Comparison of ENCODE assay signal across 15 mouse cellular contexts in the genomic region with DNA sequence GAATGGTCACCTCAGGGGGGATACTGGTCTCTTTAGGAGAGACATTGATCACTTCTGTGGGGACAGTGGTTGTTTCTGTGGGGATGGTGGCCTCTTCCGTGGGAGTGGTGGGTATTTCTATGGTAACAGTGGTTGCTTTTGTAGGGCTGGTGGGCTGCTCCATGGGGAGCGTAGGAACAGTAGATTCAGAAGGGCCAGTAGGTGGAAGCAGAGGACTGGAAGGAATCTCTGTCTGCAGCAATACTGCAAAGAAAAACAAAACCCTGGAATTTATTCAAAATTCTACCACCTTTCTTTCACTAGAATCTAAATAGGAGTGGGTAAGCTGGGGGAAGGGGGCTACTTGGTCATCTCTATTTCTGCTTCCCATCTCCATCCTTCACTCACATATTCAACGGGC. TPM values are rescaled to one million over a fixed set of nuclear protein-coding genes. Genes with fewer than 3 reads are reported as not detected.
DNase-seq lines count a peak whose midpoint lies in the region; ATAC-seq and TF ChIP-seq lines count a peak whose summit lies in the region.
"Had no signal": no experiment of that assay in that cellular context is flagged by ENCODE, and none has a peak within 500 bp of the region (broad histone marks: within the 10 kb centered on the region; RNA-seq: fewer than 3 reads in every experiment).

No protein-coding gene starts in this region.

- no peak overlapping the region for H3K9ac ChIP-seq in intestine, postnatal 0 days (ENCODE audit: low read depth, low read length)
- H3K9ac ChIP-seq in intestine, embryonic 15.5 days = no peak overlapping the region
- no peak overlapping the region for H3K9ac ChIP-seq in liver, embryonic 14.5 days (replicated peaks)
- no peak overlapping the region for H3K9ac ChIP-seq in liver, embryonic 12.5 days
- H3K9ac ChIP-seq in CH12.LX (ENCODE audit: insufficient read depth, low read depth) = no peak overlapping the region
- H3K9ac ChIP-seq: embryonic facial prominence, embryonic 15.5 days; heart, embryonic 15.5 days; hindbrain, embryonic 15.5 days had no signal

- no peak overlapping the region for H3K4me2 ChIP-seq in intestine, postnatal 0 days (replicated peaks; ENCODE audit: low read depth)
- H3K4me2 ChIP-seq in intestine, embryonic 15.5 days (replicated peaks) = no peak overlapping the region
- no peak overlapping the region for H3K4me2 ChIP-seq in liver, embryonic 14.5 days (ENCODE audit: low read depth)
- H3K4me2 ChIP-seq in liver, embryonic 12.5 days = no peak overlapping the region
- no peak overlapping the region for H3K4me2 ChIP-seq in CH12.LX (ENCODE audit: insufficient read depth, low read depth, poor library complexity, severe bottlenecking)
- H3K4me2 ChIP-seq: embryonic facial prominence, embryonic 15.5 days; heart, embryonic 15.5 days; hindbrain, embryonic 15.5 days had no signal

- H3K27me3 ChIP-seq in intestine, postnatal 0 days (replicated peaks; ENCODE audit: control insufficient read depth, insufficient read depth, low read length) = no peaks in the 10 kb centered on the region
- peaks cover 3% of the 10 kb centered on the region; the same call in 1 of the 2 replicates for H3K27me3 ChIP-seq in intestine, embryonic 15.5 days (replicated peaks)
- H3K27me3 ChIP-seq in liver, embryonic 14.5 days (ENCODE audit: control insufficient read depth, insufficient read depth, low read length) = no peaks in the 10 kb centered on the region
- H3K27me3 ChIP-seq in liver, embryonic 12.5 days (replicated peaks) = peaks cover 5% of the 10 kb centered on the region
- peaks cover 65% of the 10 kb centered on the region for H3K27me3 ChIP-seq in CH12.LX (replicated peaks)
- H3K27me3 ChIP-seq: embryonic facial prominence, embryonic 15.5 days; hindbrain, embryonic 15.5 days had no signal

- TF ChIP-seq RAD21 in CH12.LX (IDR thresholded peaks at IDR 0.05; ENCODE audit: low read depth, low read length) = peak; percentile 27

- no peaks in the 10 kb centered on the region for H3K36me3 ChIP-seq in intestine, postnatal 0 days (ENCODE audit: control insufficient read depth, insufficient read depth)
- H3K36me3 ChIP-seq in intestine, embryonic 15.5 days = no peaks in the 10 kb centered on the region
- H3K36me3 ChIP-seq in liver, embryonic 14.5 days (replicated peaks; ENCODE audit: control insufficient read depth, insufficient read depth, low read depth) = no peaks in the 10 kb centered on the region
- no peaks in the 10 kb centered on the region for H3K36me3 ChIP-seq in liver, embryonic 12.5 days
- no peaks in the 10 kb centered on the region for H3K36me3 ChIP-seq in CH12.LX (replicated peaks in 1 of 2; ENCODE audit: control insufficient read depth in 1 of 2, insufficient read depth in 1 of 2, low read length in 1 of 2)
- H3K36me3 ChIP-seq: embryonic facial prominence, embryonic 15.5 days; heart, embryonic 15.5 days; hindbrain, embryonic 15.5 days had no signal

- no peaks in the 10 kb centered on the region for H3K9me3 ChIP-seq in intestine, postnatal 0 days (ENCODE audit: control insufficient read depth)
- no peaks in the 10 kb centered on the region for H3K9me3 ChIP-seq in intestine, embryonic 15.5 days
- no peaks in the 10 kb centered on the region for H3K9me3 ChIP-seq in liver, embryonic 14.5 days (ENCODE audit: control insufficient read depth, low read length)
- no peaks in the 10 kb centered on the region for H3K9me3 ChIP-seq in liver, embryonic 12.5 days (replicated peaks)
- peaks cover 8% of the 10 kb centered on the region for H3K9me3 ChIP-seq in CH12.LX (replicated peaks; ENCODE audit: low read length)
- H3K9me3 ChIP-seq: embryonic facial prominence, embryonic 15.5 days; heart, embryonic 15.5 days; hindbrain, embryonic 15.5 days had no signal

- no peak for TF ChIP-seq EP300 in liver, embryonic 14.5 days (IDR thresholded peaks at IDR 0.05; ENCODE audit: low read depth)
- no peak for TF ChIP-seq EP300 in CH12.LX (IDR thresholded peaks at IDR 0.05; ENCODE audit: low read length)

- no peaks in the 10 kb centered on the region for H3K79me2 ChIP-seq in CH12.LX (replicated peaks; ENCODE audit: control insufficient read depth, extremely low read depth, insufficient read depth, poor library complexity, severe bottlenecking)

- no peak overlapping the region for H3K4me3 ChIP-seq in intestine, postnatal 0 days (ENCODE audit: low read depth, low read length)
- H3K4me3 ChIP-seq in intestine, embryonic 15.5 days (replicated peaks) = no peak overlapping the region
- H3K4me3 ChIP-seq in liver, embryonic 14.5 days (ENCODE audit: insufficient read depth in 1 of 2, low read depth in 2 of 2, low read length in 2 of 2) = no peak overlapping the region
- no peak overlapping the region for H3K4me3 ChIP-seq in liver, embryonic 12.5 days
- H3K4me3 ChIP-seq in CH12.LX (replicated peaks in 1 of 3; ENCODE audit: low read depth in 2 of 3, low read length in 2 of 3, poor library complexity in 1 of 3) = no peak overlapping the region
- H3K4me3 ChIP-seq: embryonic facial prominence, embryonic 15.5 days; heart, embryonic 15.5 days; hindbrain, embryonic 15.5 days had no signal

- H3K4me1 ChIP-seq in intestine, postnatal 0 days (replicated peaks; ENCODE audit: control insufficient read depth, insufficient read depth, low read length) = no peaks in the 10 kb centered on the region
- no peaks in the 10 kb centered on the region for H3K4me1 ChIP-seq in intestine, embryonic 15.5 days (replicated peaks)
- no peaks in the 10 kb centered on the region for H3K4me1 ChIP-seq in liver, embryonic 14.5 days (replicated peaks; ENCODE audit: control insufficient read depth in 2 of 2, insufficient read depth in 2 of 2, low read length in 1 of 2)
- H3K4me1 ChIP-seq in liver, embryonic 12.5 days = no peaks in the 10 kb centered on the region
- H3K4me1 ChIP-seq in CH12.LX (ENCODE audit: control insufficient read depth in 1 of 2, insufficient read depth in 2 of 2) = peaks cover 0 to 4% of the 10 kb centered on the region in 2 experiments; a peak in 1 of 4 replicates
- H3K4me1 ChIP-seq: embryonic facial prominence, embryonic 15.5 days; heart, embryonic 15.5 days; hindbrain, embryonic 15.5 days had no signal

- TF ChIP-seq CTCF in intestine, postnatal 0 days (IDR thresholded peaks at IDR 0.05; ENCODE audit: low read depth) = peak; percentile 66
- TF ChIP-seq CTCF in liver, embryonic 14.5 days (IDR thresholded peaks at IDR 0.05; ENCODE audit: low read depth) = 0 out of 2 replicates have a peak, but pooled peaks have one; percentile 8
- peak in 1 of 2 experiments; percentile 43; a peak in 2 of 4 replicates for TF ChIP-seq CTCF in CH12.LX (conservative IDR thresholded peaks at IDR 0.05 in 1 of 2, IDR thresholded peaks at IDR 0.05 in 1 of 2; ENCODE audit: low read depth in 2 of 2, low read length in 2 of 2)

- in situ Hi-C loops in CH12.LX (cut with MboI; ENCODE audit: low pct_ligation_motif_present, low pct_unique_long_range_greater_than_20kb, low sequenced_read_pairs) = no loop called here

- 59% methylated on average over 3 of the region's 3 CpGs for WGBS in intestine, postnatal 0 days
- 45% methylated on average over 3 of the region's 3 CpGs for WGBS in intestine, embryonic 15.5 days
- 39% methylated on average over 3 of the region's 3 CpGs for WGBS in liver, embryonic 14.5 days (ENCODE audit: insufficient replicate concordance)
- WGBS in liver, embryonic 12.5 days (ENCODE audit: insufficient replicate concordance) = 41% methylated on average over 3 of the region's 3 CpGs

- DNase-seq in cerebellum, postnatal 10 days = peak; percentile 26 to 38
- DNase-seq in cerebellum, postnatal 25 days = no peak
- no peak for DNase-seq in liver, embryonic 14.5 days (ENCODE audit: low read depth in 3 of 3, low spot score in 3 of 3)
- DNase-seq in CH12.LX (ENCODE audit: extremely low read depth) = no peak
- DNase-seq in B cell, adult 2 months = no peak
- DNase-seq: cerebellum, adult 9-10 months; gastrocnemius, postnatal 36 days had no signal

- ATAC-seq in intestine, postnatal 0 days = no peak
- ATAC-seq in intestine, embryonic 15.5 days = no peak
- no peak for ATAC-seq in liver, embryonic 14.5 days (ENCODE audit: insufficient read depth)
- ATAC-seq in liver, embryonic 12.5 days = no peak
- ATAC-seq: midbrain, embryonic 16.5 days had no signal

- dilution Hi-C loops in CH12.LX (cut with MboI; ENCODE audit: extremely low pct_ligation_motif_present, extremely low pct_unique_long_range_greater_than_20kb, low sequenced_read_pairs) = no loop called here

- H3K27ac ChIP-seq in intestine, postnatal 0 days (ENCODE audit: low read depth, low read length) = no peak overlapping the region
- no peak overlapping the region for H3K27ac ChIP-seq in intestine, embryonic 15.5 days
- no peak overlapping the region for H3K27ac ChIP-seq in liver, embryonic 14.5 days
- H3K27ac ChIP-seq in liver, embryonic 12.5 days = no peak overlapping the region
- no peak overlapping the region for H3K27ac ChIP-seq in CH12.LX (ENCODE audit: insufficient read depth, low read depth)
- H3K27ac ChIP-seq: embryonic facial prominence, embryonic 15.5 days; heart, embryonic 15.5 days; hindbrain, embryonic 15.5 days had no signal

- TF ChIP-seq POLR2A in CH12.LX (IDR thresholded peaks at IDR 0.05; ENCODE audit: low read depth, low read length) = no peak

RNA-seq across cellular contexts. Expression of gene Zan, which starts 11.8 kb away (rescaled TPM):
- 0.35 and 0.42 TPM in 2 replicates for polyA plus RNA-seq in intestine, postnatal 0 days (2015; fragmentation: Nextera tagmentation; extraction: Ambion mirVana)
- polyA plus RNA-seq in intestine, embryonic 15.5 days (2015; fragmentation: Nextera tagmentation; extraction: Ambion mirVana) = 0.52 and 0.93 TPM in 2 replicates
- 0.19 and 0.22 TPM in 2 replicates for polyA plus RNA-seq in liver, embryonic 14.5 days (2012; rRNA removed)
- 0.06 and 0.13 TPM in 2 replicates for polyA plus RNA-seq in liver, embryonic 14.5 days (2014; fragmentation: Nextera tagmentation; extraction: Ambion mirVana)
- polyA plus RNA-seq in liver, embryonic 12.5 days (2016; fragmentation: Nextera tagmentation; extraction: Ambion mirVana) = 0.29 and 0.31 TPM in 2 replicates
- total RNA-seq in CH12.LX (2012; rRNA removed) (0.04 TPM in 1 of 2 replicates, not detected in the other), CH12.LX (2014; rRNA removed) (not detected in 2 replicates)
- 0.10 and 0.78 TPM in 2 replicates for polyA plus RNA-seq in CH12.LX (2012; ENCODE audit: insufficient read length, low read depth)
- polyA plus RNA-seq: limb, embryonic 11.5 days had no signal

RNA-seq across cellular contexts. Expression of gene Pop7, which starts 37.3 kb away (rescaled TPM):
- polyA plus RNA-seq in intestine, postnatal 0 days (2015; fragmentation: Nextera tagmentation; extraction: Ambion mirVana) = 47.9 and 50.4 TPM in 2 replicates
- 60.4 and 64.2 TPM in 2 replicates for polyA plus RNA-seq in intestine, embryonic 15.5 days (2015; fragmentation: Nextera tagmentation; extraction: Ambion mirVana)
- 25.3 and 29.2 TPM in 2 replicates for polyA plus RNA-seq in liver, embryonic 14.5 days (2012; rRNA removed)
- 34.6 and 36.5 TPM in 2 replicates for polyA plus RNA-seq in liver, embryonic 14.5 days (2014; fragmentation: Nextera tagmentation; extraction: Ambion mirVana)
- polyA plus RNA-seq in liver, embryonic 12.5 days (2016; fragmentation: Nextera tagmentation; extraction: Ambion mirVana) = 48.4 and 55.3 TPM in 2 replicates
- total RNA-seq in CH12.LX (2012; rRNA removed) (38.5 and 44.9 TPM in 2 replicates), CH12.LX (2014; rRNA removed) (44.2 and 44.9 TPM in 2 replicates)
- polyA plus RNA-seq in CH12.LX (2012; ENCODE audit: insufficient read length, low read depth) = 34.6 and 35.0 TPM in 2 replicates

RNA-seq across cellular contexts. Expression of gene Gigyf1, which starts 53.3 kb away (rescaled TPM):
- polyA plus RNA-seq in intestine, postnatal 0 days (2015; fragmentation: Nextera tagmentation; extraction: Ambion mirVana) = 4.7 and 6.4 TPM in 2 replicates
- polyA plus RNA-seq in intestine, embryonic 15.5 days (2015; fragmentation: Nextera tagmentation; extraction: Ambion mirVana) = 8.4 and 10.4 TPM in 2 replicates
- polyA plus RNA-seq in liver, embryonic 14.5 days (2012; rRNA removed) = 4.6 and 5.7 TPM in 2 replicates
- 2.1 and 2.8 TPM in 2 replicates for polyA plus RNA-seq in liver, embryonic 14.5 days (2014; fragmentation: Nextera tagmentation; extraction: Ambion mirVana)
- polyA plus RNA-seq in liver, embryonic 12.5 days (2016; fragmentation: Nextera tagmentation; extraction: Ambion mirVana) = 5.6 and 6.0 TPM in 2 replicates
- total RNA-seq in CH12.LX (2012; rRNA removed) (4.9 and 5.9 TPM in 2 replicates), CH12.LX (2014; rRNA removed) (0.98 and 1.3 TPM in 2 replicates)
- 12.3 and 14.0 TPM in 2 replicates for polyA plus RNA-seq in CH12.LX (2012; ENCODE audit: insufficient read length, low read depth)

Comparison
In these comparisons a context has a peak if more than half of its experiments do, and no peak if none do; other contexts are left out.
1. DNase-seq: peak in cerebellum, postnatal 10 days (2 of 2); none in cerebellum, postnatal 25 days (0 of 2), liver, embryonic 14.5 days (0 of 3), CH12.LX (single experiment) and B cell, adult 2 months (0 of 2).